Mouse (Mus musculus): ENCODE data around the gene Fanca. TPM values are rescaled to one million over a fixed set of nuclear protein-coding genes. Genes with fewer than 3 reads are reported as not detected.
A peak's percentile ranks its signal among the peaks of the same experiment; 100 is the strongest.

Gene Fanca
- 16.5 and 24.3 TPM in 2 replicates for polyA plus RNA-seq (2012; ENCODE audit: insufficient read depth, low replicate concordance)

DNA sequence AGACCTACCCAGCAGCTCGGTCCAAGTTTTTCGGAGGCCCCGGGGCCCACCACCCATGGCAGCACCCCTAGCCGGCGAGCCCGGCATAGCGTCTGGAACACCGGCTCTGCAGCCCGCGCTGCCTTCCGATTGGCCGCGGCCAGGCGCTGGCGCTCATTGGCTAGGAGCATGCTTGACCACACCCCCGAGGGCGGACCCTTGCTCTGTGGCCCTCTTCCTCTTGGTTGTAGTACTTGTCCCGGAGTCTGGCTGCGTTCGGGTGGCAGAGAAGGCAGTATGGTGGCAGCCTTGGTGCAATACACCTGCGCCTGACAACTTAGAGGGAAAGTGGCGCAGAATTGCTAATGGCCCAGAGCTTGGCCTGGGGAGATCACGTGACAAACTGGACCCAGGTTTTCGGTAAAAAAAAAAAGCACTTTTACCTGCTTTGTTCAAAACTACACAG is at the start of gene Fanca:
Gene Fanca (minus strand): TSS at position 110 of the 445 bp plus-strand sequence.
- Histone ChIP-seq H3K4me1 (peaks cover 24% of the 10 kb centered on the region), H3K36me3 (replicated peaks; ENCODE audit: low read length) (peaks cover 7% of the 10 kb centered on the region), H3K9me3 (no peaks in the 10 kb centered on the region), H3K27me3 (replicated peaks) (peaks cover 14% of the 10 kb centered on the region), H3K4me3 (replicated peaks) (peak within 1 kb of the TSS; percentile 94)
- no peak for TF ChIP-seq GATA1 (IDR thresholded peaks at IDR 0.05; ENCODE audit: borderline replicate concordance, low read length)

DNA sequence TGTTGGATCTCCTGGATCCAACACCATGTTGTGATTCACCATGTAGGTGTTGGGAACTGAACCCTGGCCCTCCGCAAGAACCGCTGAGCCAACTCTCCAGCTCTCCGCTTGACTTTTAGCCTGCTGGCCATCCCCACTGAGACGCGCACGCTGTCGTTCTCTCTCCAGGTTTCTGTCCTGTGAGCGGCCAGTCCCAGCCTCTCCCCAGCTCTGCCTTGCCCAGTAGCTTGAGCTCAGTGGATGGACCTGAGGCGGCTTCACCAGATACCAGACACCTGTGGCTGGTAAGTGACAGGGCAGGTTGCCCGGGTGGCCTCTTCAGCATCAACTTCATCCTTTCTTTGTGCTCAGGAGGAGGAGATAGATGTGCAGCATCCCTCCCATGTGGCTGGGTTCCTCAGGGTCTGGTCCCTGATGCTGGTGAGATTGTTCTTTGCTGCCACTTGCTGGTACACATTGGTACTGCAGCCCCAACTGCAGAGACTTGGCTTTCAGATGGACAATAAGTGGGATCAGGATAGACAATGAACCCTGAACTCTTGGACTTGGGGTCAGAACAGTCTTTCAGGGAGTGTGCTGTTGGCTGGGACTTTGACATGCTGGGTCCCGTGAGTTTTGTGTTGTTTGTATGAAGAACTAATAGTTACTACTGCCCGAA is 42.8 kb upstream of the Fanca start:
- H3K4me1 ChIP-seq, result no peaks in the 10 kb centered on the region; the same call in 1 of the 2 replicates
- TF ChIP-seq FLI1 (IDR thresholded peaks at IDR 0.05; ENCODE audit: low read length), result no peak
- TF ChIP-seq GATA1 (IDR thresholded peaks at IDR 0.05; ENCODE audit: borderline replicate concordance, low read length), result no peak
- H3K27me3 ChIP-seq (replicated peaks), result peaks cover 63% of the 10 kb centered on the region
- H3K36me3 ChIP-seq (replicated peaks; ENCODE audit: low read length), result no peaks in the 10 kb centered on the region
- H3K4me3 ChIP-seq (replicated peaks), result no peak overlapping the region
- no peaks in the 10 kb centered on the region for H3K9me3 ChIP-seq

- H3K27me3 ChIP-seq (replicated peaks), result peaks cover 90% of the 10 kb centered on the region
- TF ChIP-seq FLI1 (IDR thresholded peaks at IDR 0.05; ENCODE audit: low read length), result no peak
- no peak for TF ChIP-seq GATA1 (IDR thresholded peaks at IDR 0.05; ENCODE audit: borderline replicate concordance, low read length)
- H3K9me3 ChIP-seq, result no peaks in the 10 kb centered on the region
- H3K36me3 ChIP-seq (replicated peaks; ENCODE audit: low read length), result no peaks in the 10 kb centered on the region
- no peak overlapping the region for H3K4me3 ChIP-seq (replicated peaks)
- peaks cover 4% of the 10 kb centered on the region for H3K4me1 ChIP-seq
These were observed 34.8 kb upstream of the Fanca start for GRCm38 (mm10) chr8:123353216-123353615.

- Histone ChIP-seq H3K36me3 (replicated peaks; ENCODE audit: low read length) (no peaks in the 10 kb centered on the region), H3K9me3 (no peaks in the 10 kb centered on the region), H3K4me3 (replicated peaks) (no peak overlapping the region), H3K4me1 (peaks cover 4% of the 10 kb centered on the region), H3K27me3 (replicated peaks) (peaks cover 91% of the 10 kb centered on the region)
- TF ChIP-seq GATA1 (IDR thresholded peaks at IDR 0.05; ENCODE audit: borderline replicate concordance, low read length), result no peak
- no peak for TF ChIP-seq FLI1 (IDR thresholded peaks at IDR 0.05; ENCODE audit: low read length)
These were observed 34.4 kb upstream of the Fanca start for GRCm38 (mm10) chr8:123352786-123353185.

- peaks cover 87% of the 10 kb centered on the region for H3K27me3 ChIP-seq (replicated peaks)
- no peak overlapping the region for H3K4me3 ChIP-seq (replicated peaks)
- peaks cover 4% of the 10 kb centered on the region for H3K4me1 ChIP-seq
- no peaks in the 10 kb centered on the region for H3K9me3 ChIP-seq
- TF ChIP-seq GATA1 (IDR thresholded peaks at IDR 0.05; ENCODE audit: borderline replicate concordance, low read length) (no peak), FLI1 (IDR thresholded peaks at IDR 0.05; ENCODE audit: low read length) (no peak)
- no peaks in the 10 kb centered on the region for H3K36me3 ChIP-seq (replicated peaks; ENCODE audit: low read length)
These were observed 33.7 kb upstream of the Fanca start for GRCm38 (mm10) chr8:123352118-123352517.

- TF ChIP-seq FLI1 (IDR thresholded peaks at IDR 0.05; ENCODE audit: low read length) (no peak), GATA1 (IDR thresholded peaks at IDR 0.05; ENCODE audit: borderline replicate concordance, low read length) (no peak)
- Histone ChIP-seq H3K9me3 (no peaks in the 10 kb centered on the region), H3K4me3 (replicated peaks) (no peak overlapping the region), H3K4me1 (peaks cover 8% of the 10 kb centered on the region), H3K36me3 (replicated peaks; ENCODE audit: low read length) (no peaks in the 10 kb centered on the region), H3K27me3 (replicated peaks) (peaks cover 72% of the 10 kb centered on the region)
These were observed 30.7 kb upstream of the Fanca start for GRCm38 (mm10) chr8:123349073-123349472.

- Histone ChIP-seq H3K36me3 (replicated peaks; ENCODE audit: low read length) (no peaks in the 10 kb centered on the region), H3K4me1 (peaks cover 11% of the 10 kb centered on the region), H3K4me3 (replicated peaks) (no peak overlapping the region), H3K9me3 (no peaks in the 10 kb centered on the region), H3K27me3 (replicated peaks) (peaks cover 68% of the 10 kb centered on the region)
- no peak for TF ChIP-seq FLI1 (IDR thresholded peaks at IDR 0.05; ENCODE audit: low read length)
- TF ChIP-seq GATA1 (IDR thresholded peaks at IDR 0.05; ENCODE audit: borderline replicate concordance, low read length), result no peak
These were observed 30.0 kb upstream of the Fanca start for GRCm38 (mm10) chr8:123348237-123348843.

GRCm38 (mm10) chr8:123347293-123347692 is 28.9 kb upstream of the Fanca start:
- peaks cover 66% of the 10 kb centered on the region for H3K27me3 ChIP-seq (replicated peaks)
- H3K4me3 ChIP-seq (replicated peaks), result no peak overlapping the region
- TF ChIP-seq GATA1 (IDR thresholded peaks at IDR 0.05; ENCODE audit: borderline replicate concordance, low read length), result no peak
- no peak for TF ChIP-seq FLI1 (IDR thresholded peaks at IDR 0.05; ENCODE audit: low read length)
- no peaks in the 10 kb centered on the region for H3K9me3 ChIP-seq
- no peaks in the 10 kb centered on the region for H3K36me3 ChIP-seq (replicated peaks; ENCODE audit: low read length)
- peaks cover 21% of the 10 kb centered on the region for H3K4me1 ChIP-seq

GRCm38 (mm10) chr8:123345856-123346255 is 27.5 kb upstream of the Fanca start:
- H3K27me3 ChIP-seq (replicated peaks), result peaks cover 60% of the 10 kb centered on the region
- peaks cover 32% of the 10 kb centered on the region for H3K4me1 ChIP-seq
- peaks cover 2% of the 10 kb centered on the region; the same call in 1 of the 2 replicates for H3K9me3 ChIP-seq
- no peak overlapping the region for H3K4me3 ChIP-seq (replicated peaks)
- TF ChIP-seq FLI1 (IDR thresholded peaks at IDR 0.05; ENCODE audit: low read length) (no peak), GATA1 (IDR thresholded peaks at IDR 0.05; ENCODE audit: borderline replicate concordance, low read length) (no peak)
- no peaks in the 10 kb centered on the region for H3K36me3 ChIP-seq (replicated peaks; ENCODE audit: low read length)

DNA sequence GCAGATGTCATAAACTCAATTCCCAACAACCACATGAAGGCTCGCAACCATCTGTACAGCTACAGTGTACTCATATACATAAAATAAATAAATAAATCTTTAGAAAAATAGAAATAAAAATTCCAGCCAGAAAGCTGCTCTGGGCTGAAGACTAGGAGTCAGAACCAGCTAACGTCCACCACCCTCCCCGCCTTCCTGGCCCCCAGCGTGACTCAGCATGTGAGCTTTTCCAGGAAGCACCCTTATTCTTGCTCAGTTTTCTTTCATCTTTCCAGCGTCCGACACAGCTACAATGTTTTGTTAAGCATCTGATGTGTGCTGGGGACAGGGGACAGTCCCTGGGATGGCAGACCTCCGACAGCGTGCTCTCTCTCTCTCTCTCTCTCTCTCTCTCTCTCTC is 26.8 kb upstream of the Fanca start:
- no peak for TF ChIP-seq GATA1 (IDR thresholded peaks at IDR 0.05; ENCODE audit: borderline replicate concordance, low read length)
- no peak for TF ChIP-seq FLI1 (IDR thresholded peaks at IDR 0.05; ENCODE audit: low read length)

More for the DNA sequence above, 26.8 kb upstream of the Fanca start:
- no peak overlapping the region for H3K4me3 ChIP-seq (replicated peaks)
- H3K9me3 ChIP-seq, result peaks cover 3% of the 10 kb centered on the region
- peaks cover 53% of the 10 kb centered on the region for H3K27me3 ChIP-seq (replicated peaks)
- H3K36me3 ChIP-seq (replicated peaks; ENCODE audit: low read length), result no peaks in the 10 kb centered on the region
- H3K4me1 ChIP-seq, result peaks cover 33% of the 10 kb centered on the region

Data from megakaryocyte, embryonic 14.5 days (primary cell).